Mouse (Mus musculus): Measurements from ENCODE around the gene Zfp746. TPM values are rescaled to one million over a fixed set of nuclear protein-coding genes. Genes with fewer than 3 reads are reported as not detected.

Gene Zfp746
- polyA plus RNA-seq, 1 experiment from 2014 or later, result 10.5 TPM

DNA sequence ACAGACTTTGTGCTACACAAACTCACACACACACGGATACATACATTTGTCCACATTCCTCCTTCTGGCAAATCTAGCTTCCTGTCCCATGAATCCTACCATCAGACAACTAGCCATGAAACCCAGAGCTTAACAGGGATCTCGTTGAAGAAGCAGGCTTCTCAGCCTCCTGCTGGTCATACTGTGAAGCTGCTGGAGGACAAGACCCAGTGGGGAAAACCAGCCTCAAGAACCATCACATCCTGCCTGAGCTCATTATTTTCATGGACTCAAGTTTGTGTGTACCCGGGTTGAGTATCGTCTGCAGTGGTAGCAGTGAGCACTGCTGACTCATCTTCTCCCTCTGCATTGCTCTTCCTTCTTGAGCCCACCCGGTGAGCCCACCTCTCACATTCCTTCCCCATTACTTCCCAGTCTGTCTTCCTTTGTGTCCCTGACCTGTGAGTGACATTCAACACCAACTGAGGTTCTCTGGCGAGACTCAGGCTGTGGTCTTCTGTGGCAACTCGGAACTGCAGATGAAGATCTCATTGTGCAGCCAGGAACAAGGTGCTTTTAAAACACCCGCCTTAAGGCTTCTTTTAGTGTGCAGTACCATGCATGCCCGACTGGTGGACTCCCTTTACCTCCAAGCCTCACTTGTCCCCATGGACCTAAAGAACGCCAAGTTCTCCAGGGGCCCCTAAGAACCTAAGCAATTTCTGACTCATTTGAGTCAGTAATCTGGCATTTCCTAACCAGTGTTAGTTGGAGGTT lies 60.3 kb downstream of the Zfp746 start:
- no peak overlapping the region for H3K27ac ChIP-seq
- H3K4me3 ChIP-seq, result no peak overlapping the region
- peaks cover 11% of the 10 kb centered on the region; the same call in 1 of the 2 replicates for H3K9me3 ChIP-seq (replicated peaks)
- no peaks in the 10 kb centered on the region for H3K27me3 ChIP-seq (replicated peaks)
- peaks cover 83% of the 10 kb centered on the region for H3K36me3 ChIP-seq
- 71% methylated on average over 10 of the region's 10 CpGs for whole genome bisulfite sequencing (ENCODE audit: insufficient replicate concordance)
- H3K9ac ChIP-seq, result no peak overlapping the region
- no peaks in the 10 kb centered on the region for H3K4me1 ChIP-seq
- no peak overlapping the region for H3K4me2 ChIP-seq
- ATAC-seq, result no peak

DNA sequence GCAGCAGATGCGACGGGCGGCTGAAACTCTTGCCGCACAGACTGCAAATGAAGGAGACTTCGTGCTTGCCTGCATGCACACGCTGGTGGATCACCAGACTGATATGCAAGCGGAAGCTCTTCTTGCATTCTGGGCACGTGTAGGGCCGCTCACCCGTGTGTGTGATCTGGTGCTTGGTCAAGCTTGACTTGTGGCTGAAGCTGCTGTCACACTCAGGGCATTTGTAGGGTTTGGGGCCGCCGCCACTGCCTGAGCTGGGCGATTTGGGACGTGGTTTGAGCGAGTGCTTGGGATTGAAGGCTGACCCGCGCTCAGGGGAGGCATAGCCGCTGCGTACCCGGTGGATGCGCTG lies 61.4 kb downstream of the Zfp746 start:
- peaks cover 74% of the 10 kb centered on the region for H3K36me3 ChIP-seq
- WGBS (ENCODE audit: insufficient replicate concordance), result 92% methylated on average over 21 of the region's 21 CpGs
- H3K27ac ChIP-seq, result no peak overlapping the region
- H3K4me2 ChIP-seq, result no peak overlapping the region
- H3K9ac ChIP-seq, result no peak overlapping the region
- H3K9me3 ChIP-seq (replicated peaks), result peaks cover 11% of the 10 kb centered on the region; the same call in 1 of the 2 replicates
- ATAC-seq, result no peak
- no peaks in the 10 kb centered on the region for H3K4me1 ChIP-seq
- H3K27me3 ChIP-seq (replicated peaks), result no peaks in the 10 kb centered on the region
- no peak overlapping the region for H3K4me3 ChIP-seq

DNA sequence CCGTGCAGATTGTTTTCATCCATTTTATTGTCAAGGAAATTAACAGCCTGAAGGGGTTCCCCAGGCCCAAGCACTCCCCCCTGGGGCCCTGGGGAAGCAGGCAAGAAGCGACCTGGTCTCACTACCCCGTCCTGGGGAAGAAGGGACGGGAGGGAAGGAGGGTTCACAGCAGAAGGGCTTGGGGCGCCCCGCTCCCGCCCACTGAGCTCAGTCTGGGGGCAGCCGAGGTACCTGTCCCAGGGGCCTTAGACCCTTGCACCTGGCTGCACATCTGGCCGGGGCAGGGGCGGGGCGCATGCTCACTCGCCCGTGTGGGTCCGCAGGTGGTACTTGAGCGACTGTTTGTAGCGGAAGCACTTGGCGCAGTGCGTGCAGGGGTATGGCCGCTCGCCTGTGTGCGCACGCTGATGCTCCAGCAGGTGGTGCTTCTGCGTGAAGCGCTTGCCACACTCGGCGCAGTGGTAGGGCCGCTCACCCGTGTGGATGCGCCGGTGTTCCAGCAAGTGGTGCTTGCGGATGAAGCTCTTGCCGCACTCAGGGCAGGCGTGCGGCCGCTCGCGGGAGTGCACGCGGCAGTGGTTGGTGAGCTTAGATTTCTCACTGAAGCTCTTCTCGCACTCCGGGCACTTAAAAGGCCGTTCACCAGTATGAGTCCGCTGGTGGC lies 61.9 kb downstream of the Zfp746 start:
- Histone ChIP-seq H3K4me1 (no peaks in the 10 kb centered on the region), H3K27me3 (replicated peaks) (no peaks in the 10 kb centered on the region), H3K4me2 (no peak overlapping the region), H3K4me3 (no peak overlapping the region), H3K9me3 (replicated peaks) (peaks cover 11% of the 10 kb centered on the region; the same call in 1 of the 2 replicates), H3K36me3 (peaks cover 70% of the 10 kb centered on the region), H3K9ac (no peak overlapping the region), H3K27ac (no peak overlapping the region)
- WGBS (ENCODE audit: insufficient replicate concordance), result 90% methylated on average over 43 of the region's 43 CpGs
- ATAC-seq, result 0 out of 2 replicates have a peak, but pooled peaks have one; percentile 21

DNA sequence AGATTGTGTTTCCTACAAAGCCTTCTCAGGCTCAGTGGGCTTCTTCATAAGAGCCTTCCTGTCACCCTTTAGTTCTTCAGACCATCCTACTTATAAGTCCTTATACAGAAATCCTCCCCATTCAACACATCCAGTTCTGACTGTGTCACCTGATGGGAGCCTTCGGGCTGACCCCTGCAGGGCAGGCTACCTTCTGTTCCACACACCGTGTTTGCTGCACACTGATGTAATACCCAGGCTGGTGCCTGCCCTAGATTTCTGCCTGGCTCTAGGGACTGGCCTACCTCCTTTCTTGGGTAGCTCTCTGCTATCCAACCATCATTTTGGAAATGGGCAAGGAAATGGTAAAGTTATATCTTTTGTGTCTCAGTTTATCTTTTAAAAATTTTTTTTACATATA lies 63.7 kb downstream of the Zfp746 start:
- Histone ChIP-seq H3K36me3 (peaks cover 52% of the 10 kb centered on the region), H3K4me2 (no peak overlapping the region), H3K27me3 (replicated peaks) (no peaks in the 10 kb centered on the region), H3K9me3 (replicated peaks) (peaks cover 11% of the 10 kb centered on the region; the same call in 1 of the 2 replicates), H3K9ac (no peak overlapping the region), H3K4me1 (no peaks in the 10 kb centered on the region), H3K4me3 (no peak overlapping the region), H3K27ac (no peak overlapping the region)
- WGBS (ENCODE audit: insufficient replicate concordance), result 75% methylated on average over 2 of the region's 2 CpGs
- ATAC-seq, result no peak

DNA sequence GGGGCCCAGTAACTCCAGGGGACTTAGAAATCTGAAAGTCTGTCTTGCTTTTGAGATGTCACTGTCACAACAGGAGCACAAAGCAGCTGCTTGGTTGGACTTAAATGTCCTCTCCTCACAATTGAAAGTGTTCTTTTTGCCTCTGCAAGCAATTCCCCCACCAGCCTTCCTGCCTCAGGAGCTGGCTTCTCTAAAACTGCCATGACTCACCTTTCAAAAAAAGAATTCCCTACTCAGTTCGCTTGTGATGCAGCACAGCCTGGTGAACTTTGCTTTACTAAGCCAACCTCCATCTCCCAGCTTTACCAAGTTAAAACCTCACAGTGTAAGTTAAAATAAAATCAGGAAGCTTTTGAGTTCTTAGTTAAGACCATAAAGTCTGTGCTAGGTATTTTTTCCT lies 64.7 kb downstream of the Zfp746 start:
- Histone ChIP-seq H3K4me2 (no peak overlapping the region), H3K4me1 (no peaks in the 10 kb centered on the region), H3K9ac (no peak overlapping the region), H3K27me3 (replicated peaks) (no peaks in the 10 kb centered on the region), H3K27ac (no peak overlapping the region), H3K36me3 (peaks cover 43% of the 10 kb centered on the region), H3K9me3 (replicated peaks) (peaks cover 11% of the 10 kb centered on the region; the same call in 1 of the 2 replicates), H3K4me3 (no peak overlapping the region)
- 61% methylated on average over 1 of the region's 1 CpGs for WGBS (ENCODE audit: insufficient replicate concordance)
- no peak for ATAC-seq

DNA sequence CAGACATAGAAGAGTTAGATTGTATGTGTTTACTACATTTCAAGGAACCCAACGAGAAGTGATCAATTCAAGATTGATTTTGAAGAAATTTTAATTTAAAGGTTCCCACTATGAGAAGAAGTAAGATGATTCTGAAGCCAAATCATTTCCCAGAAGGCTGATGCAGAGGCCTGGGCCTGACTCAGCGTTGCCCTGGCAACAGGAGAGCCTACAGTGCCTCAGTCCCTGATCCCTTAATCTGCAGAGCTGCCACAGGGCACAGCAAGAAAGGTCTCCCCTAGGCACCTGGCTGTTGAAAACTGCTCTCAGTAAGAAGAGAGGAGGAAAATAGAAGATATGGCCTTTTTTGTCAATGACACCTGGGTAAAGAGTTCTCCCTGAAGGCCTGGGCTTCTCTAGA lies 66.4 kb downstream of the Zfp746 start:
- H3K27me3 ChIP-seq (replicated peaks), result no peaks in the 10 kb centered on the region
- H3K4me3 ChIP-seq, result no peak overlapping the region
- H3K4me1 ChIP-seq, result peaks cover 9% of the 10 kb centered on the region
- WGBS (ENCODE audit: insufficient replicate concordance), result 77% methylated on average over 2 of the region's 2 CpGs
- ATAC-seq, result no peak
- H3K9me3 ChIP-seq (replicated peaks), result 0 out of 2 replicates have a peak, but pooled peaks cover 9% of the 10 kb centered on the region
- H3K27ac ChIP-seq, result no peak overlapping the region
- no peak overlapping the region for H3K9ac ChIP-seq
- peaks cover 27% of the 10 kb centered on the region for H3K36me3 ChIP-seq
- H3K4me2 ChIP-seq, result no peak overlapping the region

DNA sequence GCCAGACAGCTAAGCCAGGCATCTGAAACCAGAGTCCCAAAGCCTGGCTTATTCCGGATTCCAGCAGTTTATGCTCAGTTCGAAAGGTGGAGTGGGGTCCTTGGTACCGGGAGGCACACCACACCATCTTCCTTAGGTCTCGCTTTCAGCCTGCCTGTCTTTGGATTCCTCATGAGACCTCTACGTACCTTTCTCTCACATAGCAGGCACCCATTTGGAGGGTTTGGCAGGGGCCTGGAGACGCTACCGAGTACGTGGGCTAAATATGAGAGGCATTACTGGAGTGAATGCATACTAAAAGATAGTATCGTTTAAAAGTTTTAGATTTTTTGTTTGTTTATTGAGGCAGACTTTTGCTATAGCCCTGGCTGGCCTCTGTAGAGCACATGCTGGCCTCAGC lies 69.6 kb downstream of the Zfp746 start:
- WGBS (ENCODE audit: insufficient replicate concordance), result 88% methylated on average over 9 of the region's 9 CpGs

DNA sequence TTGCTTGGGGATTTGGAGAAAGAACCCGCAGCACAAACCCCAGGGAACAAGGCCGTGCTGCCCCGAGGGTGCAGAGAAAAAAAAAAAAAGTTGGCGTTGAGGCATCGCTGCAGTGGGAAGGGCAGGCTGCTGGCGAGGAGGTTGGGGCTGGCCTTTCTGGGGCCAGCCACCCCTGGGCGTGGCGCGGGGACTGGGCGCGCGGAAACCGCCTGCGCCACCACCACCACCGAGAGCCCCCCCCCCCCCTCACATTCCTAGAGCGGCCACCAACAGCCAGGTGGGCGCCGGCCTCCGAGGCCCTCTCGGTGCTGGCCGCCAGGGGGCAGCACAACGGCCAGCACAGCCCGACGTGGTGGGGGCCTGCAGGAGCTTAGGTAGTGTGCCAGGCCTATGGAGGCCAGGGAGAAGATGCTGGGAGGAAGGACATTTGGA lies 70.3 kb downstream of the Zfp746 start:
- Histone ChIP-seq H3K9ac (peak overlapping the region; percentile 53), H3K4me1 (peaks cover 9% of the 10 kb centered on the region), H3K27ac (no peak overlapping the region), H3K27me3 (replicated peaks) (no peaks in the 10 kb centered on the region), H3K4me2 (peak overlapping the region; percentile 77), H3K9me3 (replicated peaks) (no peaks in the 10 kb centered on the region), H3K36me3 (no peaks in the 10 kb centered on the region), H3K4me3 (peak overlapping the region; percentile 46)
- ATAC-seq, result peak; percentile 88
- 2% methylated on average over 22 of the region's 24 CpGs for WGBS (ENCODE audit: insufficient replicate concordance)

More for the DNA sequence above, 69.6 kb downstream of the Zfp746 start:
- Histone ChIP-seq H3K9ac (no peak overlapping the region), H3K4me2 (no peak overlapping the region), H3K4me1 (peaks cover 9% of the 10 kb centered on the region), H3K4me3 (no peak overlapping the region), H3K27ac (no peak overlapping the region), H3K27me3 (replicated peaks) (no peaks in the 10 kb centered on the region), H3K9me3 (replicated peaks) (no peaks in the 10 kb centered on the region), H3K36me3 (no peaks in the 10 kb centered on the region)
- no peak for ATAC-seq

Small RNAs within 50 kb of the gene (microRNA-seq; reads per million reads assigned to microRNA genes)
- gene Gm24563, result not detected

Other genes with a start within 250 kb of the Zfp746 start
- 6.2 and 6.5 TPM in 2 replicates for gene Zfp282, start 209.4 kb downstream of the Zfp746 start, polyA plus RNA-seq (2016; fragmentation: Nextera tagmentation; extraction: Ambion mirVana)
- 6.6 and 7.6 TPM in 2 replicates for gene Zfp212, start 166.1 kb downstream of the Zfp746 start, polyA plus RNA-seq (2016; fragmentation: Nextera tagmentation; extraction: Ambion mirVana)
- 4.6 and 5.3 TPM in 2 replicates for gene Zfp956, start 133.2 kb downstream of the Zfp746 start, polyA plus RNA-seq (2016; fragmentation: Nextera tagmentation; extraction: Ambion mirVana)
- gene Zfp777, start 37.7 kb downstream of the Zfp746 start, polyA plus RNA-seq (2016; fragmentation: Nextera tagmentation; extraction: Ambion mirVana), result 4.9 and 5.5 TPM in 2 replicates

Data from liver, embryonic 12.5 days (tissue).